Mouse (Mus musculus) brain, adult 2 months (tissue): Measurements from ENCODE around the gene Irak3.

Experiments used
- DNase-seq: peaks from one replicate; pipeline ENCODE4 v3.0.0; 2011; ENCODE audit warnings: low read depth, low spot score

Gene Irak3

DNA sequence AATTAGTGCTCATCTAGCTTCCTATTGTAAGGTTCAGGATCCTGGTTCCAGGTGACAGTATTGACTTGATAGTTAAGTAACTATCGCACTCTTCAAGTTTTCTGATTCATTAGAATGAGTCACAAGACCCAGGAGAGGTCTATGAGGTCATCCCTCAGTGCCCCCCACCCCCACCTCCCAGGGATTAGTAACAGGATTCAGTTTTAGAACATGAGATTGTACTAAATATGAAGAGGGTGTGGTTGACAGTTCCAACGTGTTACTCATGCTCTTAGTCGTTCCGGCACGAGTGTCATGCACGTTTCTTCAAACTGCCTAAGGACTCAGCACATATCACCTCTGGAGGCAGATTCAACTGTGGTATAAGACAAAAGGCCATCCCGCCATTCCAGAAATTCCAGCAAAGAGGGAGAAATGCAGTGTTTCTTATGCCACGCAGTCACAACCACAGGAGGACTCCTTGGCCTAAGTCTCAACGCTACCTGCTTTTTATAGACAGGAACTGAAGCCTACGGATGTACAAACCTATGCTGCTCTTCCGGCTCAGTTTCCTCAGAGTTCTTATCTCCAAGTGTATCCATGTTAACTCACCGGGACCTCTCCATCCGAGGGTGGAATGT is 2.8 kb upstream of the Irak3 start:
- DNase-seq: peak; percentile 12

- no peak for DNase-seq
Observed at GRCm38 (mm10) chr10:120202467-120203250, 729 bp upstream of the Irak3 start.

DNA sequence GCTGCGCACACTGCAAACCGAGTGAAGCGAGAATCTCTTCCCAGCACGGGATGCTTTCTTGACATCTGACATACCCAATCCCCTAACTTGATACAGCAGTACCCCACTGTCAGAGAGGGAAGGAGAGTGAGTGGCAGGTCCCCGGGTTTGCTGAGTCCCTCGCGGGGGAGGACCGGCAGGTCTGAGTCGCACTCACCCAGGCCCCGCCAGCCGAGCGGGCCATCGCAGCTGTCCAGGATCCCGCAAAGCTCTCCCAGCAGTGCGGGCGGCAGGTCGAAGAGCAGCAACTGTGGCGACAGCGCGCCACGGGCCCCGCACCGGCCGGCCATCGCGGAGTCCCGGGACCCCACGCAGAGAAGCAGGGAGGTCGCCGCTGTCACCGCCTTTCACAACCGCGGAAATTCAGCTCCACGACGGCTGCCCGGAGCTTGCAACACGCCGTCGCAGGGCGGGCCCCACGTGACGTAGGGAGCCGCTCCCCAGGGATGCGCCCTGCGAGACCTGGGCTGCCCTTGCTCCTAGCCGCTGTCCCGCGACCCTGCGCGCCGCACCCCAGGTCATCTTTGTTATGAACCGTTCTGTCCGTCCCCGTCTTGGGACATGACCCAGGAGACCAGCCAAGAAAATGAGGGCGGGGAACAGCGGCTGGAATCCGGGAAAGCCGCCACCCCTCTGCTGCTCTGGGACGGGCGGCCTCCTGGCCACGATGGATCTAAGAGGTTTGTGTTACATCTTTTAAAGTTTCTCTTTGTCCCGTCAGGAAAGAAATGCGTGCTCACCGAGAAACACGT is 604 bp downstream of the Irak3 start, which contains the start of gene Tmbim4:
TSS of gene Tmbim4 (plus strand) at position 460 of the 791 bp plus-strand sequence.
- DNase-seq: peak; percentile 34

GRCm38 (mm10) chr10:120197061-120197835 is 4.7 kb downstream of the Irak3 start:
- DNase-seq: peak; percentile 84

GRCm38 (mm10) chr10:120193255-120193654 is 8.7 kb downstream of the Irak3 start:
- no peak for DNase-seq

- DNase-seq: no peak
Observed at GRCm38 (mm10) chr10:120192278-120192677, 9.7 kb downstream of the Irak3 start.

- DNase-seq: no peak
Observed at GRCm38 (mm10) chr10:120191165-120191564, 10.8 kb downstream of the Irak3 start.

- DNase-seq: no peak
Observed at GRCm38 (mm10) chr10:120189782-120190181, 12.1 kb downstream of the Irak3 start.

- DNase-seq: no peak
Observed at GRCm38 (mm10) chr10:120189276-120189675, 12.7 kb downstream of the Irak3 start.

GRCm38 (mm10) chr10:120188513-120188912 is 13.4 kb downstream of the Irak3 start:
- no peak for DNase-seq

- no peak for DNase-seq
Observed at GRCm38 (mm10) chr10:120183342-120183741, 18.6 kb downstream of the Irak3 start.

DNA sequence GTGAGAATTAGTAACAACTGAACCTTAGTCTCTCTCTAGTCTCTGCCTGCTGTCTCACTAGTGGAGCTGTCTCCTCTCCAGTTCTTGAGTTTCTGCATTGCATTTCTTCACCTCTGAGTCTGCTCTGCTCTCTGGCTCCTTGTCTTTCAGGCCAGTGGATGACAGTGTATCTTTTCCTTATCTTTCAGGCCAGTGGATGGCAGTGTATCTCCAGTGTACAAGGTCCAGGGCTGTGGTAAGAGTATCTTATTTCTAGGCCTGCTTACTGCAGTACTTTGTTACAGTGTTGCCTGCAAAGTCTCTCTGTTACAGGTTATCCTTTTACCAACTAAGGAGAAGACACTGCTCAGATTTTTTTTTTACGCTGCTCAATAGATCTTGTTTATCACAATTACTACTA is 19.0 kb downstream of the Irak3 start:
- peak; percentile 41 for DNase-seq

DNA sequence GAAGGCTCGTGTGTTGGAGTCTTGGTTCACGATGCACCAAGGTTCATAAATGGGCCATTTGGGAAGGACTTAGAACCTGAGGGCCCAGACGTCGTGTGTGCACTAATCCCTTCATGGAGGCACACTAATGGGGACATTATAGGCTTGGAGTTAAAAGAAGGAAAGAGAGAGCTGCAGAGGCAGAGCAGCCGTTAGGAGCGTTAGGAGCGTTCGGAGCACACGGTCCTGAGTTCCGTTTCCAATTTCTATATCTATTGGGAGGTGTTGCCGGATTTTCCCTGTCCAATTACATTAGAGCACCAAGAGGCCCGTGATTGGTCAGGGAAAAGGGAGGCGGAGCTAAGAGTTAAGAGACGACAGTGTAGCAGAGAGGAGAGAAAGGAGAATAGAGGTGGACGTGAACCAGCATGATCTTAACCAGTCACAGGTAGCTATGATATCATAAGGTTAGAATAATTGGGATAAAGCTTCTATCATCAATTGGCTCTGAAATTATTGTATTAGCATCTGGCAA is 27.7 kb downstream of the Irak3 start:
- no peak for DNase-seq

- DNase-seq: no peak
Observed at GRCm38 (mm10) chr10:120171340-120171739, 30.6 kb downstream of the Irak3 start.

- no peak for DNase-seq
Observed at GRCm38 (mm10) chr10:120170277-120170676, 31.7 kb downstream of the Irak3 start.

DNA sequence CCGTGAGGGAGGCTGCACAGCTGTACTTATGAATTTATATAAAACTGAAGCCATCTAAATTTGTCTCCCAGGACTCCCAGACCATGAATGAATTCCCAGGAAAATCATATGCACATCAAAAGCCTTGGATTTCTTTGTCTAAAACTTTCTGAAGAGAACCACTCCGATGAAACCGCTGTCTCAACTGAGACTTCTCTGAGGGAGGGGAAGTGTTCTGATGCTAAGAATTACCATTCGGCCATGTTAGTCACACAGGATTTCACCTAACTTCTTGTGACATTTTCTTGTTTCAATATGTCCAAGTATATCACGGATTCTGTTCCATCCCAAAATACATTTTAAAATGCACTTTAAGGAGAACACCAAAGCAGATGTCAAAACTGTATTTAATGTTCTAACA is 32.1 kb downstream of the Irak3 start:
- no peak for DNase-seq

DNA sequence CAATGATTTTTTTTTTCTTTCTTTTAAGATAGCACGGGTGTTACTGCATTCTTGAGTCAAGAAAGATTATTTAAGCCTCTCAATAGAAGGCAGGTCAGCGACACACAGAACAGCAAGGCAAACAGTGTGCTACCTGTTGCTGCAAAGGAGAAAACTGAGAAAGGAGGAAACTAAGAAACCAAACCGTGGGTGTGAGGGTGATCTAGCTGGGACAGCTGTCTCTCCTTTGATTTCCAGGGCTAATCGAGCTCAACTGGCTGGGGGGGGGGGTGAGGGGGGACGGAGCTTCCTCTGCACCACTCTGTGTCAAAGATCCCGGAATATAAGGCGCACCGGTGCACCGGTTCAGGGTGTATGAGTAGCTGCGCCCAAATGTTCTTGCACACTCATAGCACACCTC is 32.9 kb downstream of the Irak3 start:
- DNase-seq: no peak

DNA sequence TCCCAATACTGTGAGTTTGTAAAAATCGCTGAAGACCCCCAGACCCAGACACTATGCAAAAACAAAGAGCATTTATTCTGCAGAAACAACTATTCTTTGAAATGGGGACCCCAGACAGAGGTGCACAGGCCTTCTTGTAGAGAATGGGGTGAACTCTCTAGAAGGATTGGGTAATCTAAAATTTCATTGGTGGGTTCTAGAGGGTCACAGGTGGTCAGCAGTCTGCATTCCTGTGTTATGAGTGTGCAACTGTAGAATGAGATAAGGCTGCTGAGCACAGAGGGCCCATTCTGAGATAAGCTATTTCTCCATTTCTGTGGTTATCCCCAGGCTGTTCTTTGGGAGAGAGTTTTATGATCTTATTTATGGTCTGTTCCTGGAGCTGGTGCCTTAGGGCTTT is 33.9 kb downstream of the Irak3 start:
- no peak for DNase-seq

GRCm38 (mm10) chr10:120165793-120166503 is 36.0 kb downstream of the Irak3 start:
- DNase-seq: no peak

GRCm38 (mm10) chr10:120164931-120165792 is 36.8 kb downstream of the Irak3 start:
- peak; percentile 24 for DNase-seq
